Mouse (Mus musculus): ENCODE measurements around the gene Myo1c.

- TF ChIP-seq CTCF (conservative IDR thresholded peaks at IDR 0.05; ENCODE audit: low read length) (no peak), NANOG (IDR thresholded peaks at IDR 0.05; ENCODE audit: borderline replicate concordance, low read length) (no peak)
These were observed 40.7 kb downstream of the Myo1c start for GRCm38 (mm10) chr11:75691047-75691446.
